Mouse (Mus musculus) stomach, adult 2 months (tissue): Measurements from ENCODE around the gene Lcn5. TPM values are rescaled to one million over a fixed set of nuclear protein-coding genes. Genes with fewer than 3 reads are reported as not detected.

Source experiments
- polyA plus RNA-seq: library from polyadenylated mRNA; depleted of rRNA; stranded (reverse); fragments of >200 nt; gene quantifications from 2 replicates; pipeline ENCODE4 v1.2.3, GENCODE M21; 2012; rRNA removed

Lcn5 gene
- polyA plus RNA-seq = 2.0 TPM in 1 of 2 replicates, not detected in the other

GRCm38 (mm10) chr2:25657652-25658051 lies at the start of gene Lcn5:
Gene Lcn5 (plus strand): TSS chr2:25657952.

GRCm38 (mm10) chr2:25617578-25617977 lies 40.2 kb upstream of the Lcn5 start, which contains the start of gene Ccdc183:
Gene Ccdc183 (minus strand): TSS chr2:25617678.

DNA sequence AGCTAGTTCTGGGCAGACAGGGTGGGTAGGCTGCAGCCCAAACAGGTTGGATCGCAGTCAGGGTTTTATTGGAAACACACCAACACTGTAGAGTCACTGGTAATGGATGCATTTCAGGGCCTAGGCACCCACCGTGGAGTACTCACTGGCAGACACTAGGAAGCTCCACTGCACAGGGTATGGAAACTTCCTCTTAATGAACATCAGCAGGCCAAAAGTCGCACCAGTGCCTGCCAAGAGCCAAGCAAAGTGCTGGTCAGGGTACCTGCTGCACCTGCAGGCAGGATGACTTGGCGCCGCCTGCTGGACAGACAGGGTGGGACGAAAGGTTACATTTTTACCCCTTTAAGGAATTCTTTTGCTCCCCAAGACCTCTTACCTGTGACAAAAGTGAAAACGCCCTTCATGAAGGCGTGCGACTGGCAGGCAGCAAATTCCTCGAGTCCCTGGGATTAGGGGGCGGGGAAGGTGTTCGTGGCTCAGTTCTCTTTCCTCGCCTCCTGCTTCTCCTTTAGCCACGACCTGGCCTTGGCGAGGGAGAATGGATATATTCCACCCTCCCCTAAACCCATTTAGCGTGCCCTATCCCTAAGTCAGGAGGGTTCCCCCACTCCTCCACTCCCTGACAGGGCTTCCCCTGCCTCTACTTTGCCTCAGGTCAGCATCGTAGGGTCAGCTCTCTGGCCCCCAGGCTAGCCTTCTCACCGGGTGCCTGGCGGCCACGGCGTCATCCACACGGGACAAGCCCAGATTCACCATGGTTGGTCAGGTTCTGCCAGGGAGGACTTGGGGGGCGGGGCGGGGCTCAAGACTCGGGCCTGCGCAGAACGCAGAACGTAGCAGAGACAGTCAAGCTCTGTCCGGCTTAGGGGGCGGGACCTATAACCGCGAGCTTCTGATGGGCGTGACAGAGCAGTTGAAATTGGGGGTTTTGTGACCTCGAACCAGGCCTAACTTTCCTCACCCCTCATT lies 36.2 kb upstream of the Lcn5 start, which contains the start of gene Tmem141:
Gene Tmem141, minus strand, starts transcription at position 777 of the 972 bp plus-strand sequence.

DNA sequence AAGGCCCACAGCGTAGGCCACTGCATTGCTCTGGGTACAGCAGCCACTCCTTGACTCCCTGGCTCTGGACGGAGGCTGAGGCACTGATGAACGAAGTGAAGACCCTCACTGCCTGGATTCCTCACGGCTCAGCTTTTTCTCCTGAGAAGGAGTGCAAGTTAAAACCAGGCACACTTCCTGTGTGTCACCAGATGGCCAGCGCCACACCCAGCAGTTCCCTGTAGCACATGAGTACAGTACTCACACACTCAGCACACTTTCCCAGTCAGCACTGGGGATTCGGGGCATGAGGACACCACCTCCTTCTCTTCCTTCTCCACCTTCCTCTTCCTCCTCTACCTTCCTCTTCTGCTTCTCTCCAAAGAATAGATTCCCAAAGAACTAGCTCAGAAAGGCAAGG lies 29.9 kb upstream of the Lcn5 start, which contains the start of gene Fcna:
Gene Fcna, minus strand, starts transcription at position 220 of the 400 bp plus-strand sequence.

DNA sequence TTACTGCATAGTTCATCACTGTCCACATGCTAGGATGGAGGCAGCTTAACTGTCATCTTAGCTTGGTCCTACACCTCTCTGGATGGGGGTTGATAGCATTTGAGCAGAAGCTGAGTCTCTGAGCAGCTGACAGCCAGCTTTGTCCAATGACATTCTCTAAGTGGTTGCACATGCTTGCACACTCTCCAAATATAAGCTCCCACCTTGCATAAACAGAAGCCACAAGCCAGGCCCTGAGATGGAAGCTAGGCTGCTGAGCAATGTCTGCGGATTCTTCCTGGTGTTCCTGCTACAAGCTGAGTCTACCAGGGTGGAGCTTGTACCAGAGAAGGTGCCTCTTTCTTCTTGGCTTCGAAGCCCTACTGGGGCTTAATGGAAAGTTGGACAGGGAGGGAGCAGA lies 4.8 kb upstream of the Lcn5 start, which contains the start of gene Lcn8:
Gene Lcn8, plus strand, starts transcription at position 219 of the 400 bp plus-strand sequence.

GRCm38 (mm10) chr2:25676486-25676885 lies 18.7 kb downstream of the Lcn5 start, which contains the start of gene Lcn6:
Gene Lcn6 (plus strand): TSS chr2:25676786.

GRCm38 (mm10) chr2:25682426-25682825 lies 24.7 kb downstream of the Lcn5 start, which contains the start of gene Lcn10:
Gene Lcn10 (plus strand): TSS chr2:25682726.

GRCm38 (mm10) chr2:25699743-25700142 lies 42.0 kb downstream of the Lcn5 start, which contains the start of gene Obp2a:
Gene Obp2a (plus strand): TSS chr2:25700043.

DNA sequence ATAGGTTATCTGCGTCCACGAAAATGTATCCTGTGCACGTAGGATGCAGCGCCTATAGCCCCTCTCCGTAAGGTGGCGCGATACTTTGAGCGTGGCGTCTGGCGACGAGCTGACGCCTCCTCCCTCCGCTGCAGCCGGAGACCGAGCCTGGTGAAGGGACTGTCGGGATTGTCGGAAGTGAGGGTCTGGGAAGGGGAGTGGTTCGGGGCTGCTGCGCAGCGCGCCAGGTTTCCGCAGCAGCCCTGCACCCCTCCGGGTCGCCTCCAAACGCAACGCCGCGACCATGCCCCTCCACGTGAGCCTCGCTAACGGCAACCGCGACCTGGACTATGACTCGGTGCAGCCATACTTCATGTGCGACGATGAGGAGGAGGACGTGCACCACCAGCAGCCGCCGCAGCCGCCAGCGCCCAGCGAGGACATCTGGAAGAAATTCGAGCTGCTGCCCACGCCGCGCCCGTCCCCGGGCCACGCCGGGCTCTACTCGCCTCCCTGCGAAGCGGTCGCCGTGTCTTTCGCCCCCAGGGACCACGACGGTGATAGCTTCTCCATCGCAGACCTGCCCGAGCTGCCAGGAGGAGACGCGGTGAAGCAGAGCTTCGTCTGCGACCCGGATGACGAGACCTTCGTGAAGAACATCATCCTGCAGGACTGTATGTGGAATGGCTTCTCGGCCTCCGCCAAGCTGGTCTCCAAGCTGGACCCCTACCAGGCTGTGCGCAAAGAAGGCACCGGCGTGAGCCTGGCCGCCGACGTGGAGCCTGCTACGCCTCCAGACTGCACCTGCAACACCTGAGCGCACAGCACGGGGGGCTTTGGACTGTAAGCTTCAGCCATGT lies 49.1 kb downstream of the Lcn5 start, which contains the start of gene Bmyc:
Gene Bmyc, plus strand, starts transcription at position 97 of the 839 bp plus-strand sequence.

Other genes with a start within 250 kb of the Lcn5 start
- 0.11 and 0.24 TPM in 2 replicates for gene Fut7, start 234.7 kb upstream of the Lcn5 start, polyA plus RNA-seq
- 17.6 and 31.4 TPM in 2 replicates for gene Abca2, start 229.2 kb upstream of the Lcn5 start, polyA plus RNA-seq
- 208 and 316 TPM in 2 replicates for gene Clic3, start 201.1 kb upstream of the Lcn5 start, polyA plus RNA-seq
- gene Paxx, start 196.9 kb upstream of the Lcn5 start, polyA plus RNA-seq = 60.7 and 89.3 TPM in 2 replicates
- gene Ptgds, start 187.9 kb upstream of the Lcn5 start, polyA plus RNA-seq = 2.0 and 3.4 TPM in 2 replicates
- 0.26 TPM in 1 of 2 replicates, not detected in the other for gene Lcn12, start 164.0 kb upstream of the Lcn5 start, polyA plus RNA-seq
- gene Fbxw5, start 157.2 kb upstream of the Lcn5 start, polyA plus RNA-seq = 31.7 and 32.1 TPM in 2 replicates
- gene C8g, start 156.2 kb upstream of the Lcn5 start, polyA plus RNA-seq = 0.94 and 1.9 TPM in 2 replicates
- 5.6 and 6.2 TPM in 2 replicates for gene Traf2, start 111.0 kb upstream of the Lcn5 start, polyA plus RNA-seq
- 53.7 and 66.4 TPM in 2 replicates for gene Edf1, start 100.1 kb upstream of the Lcn5 start, polyA plus RNA-seq
- gene Mamdc4, start 83.1 kb upstream of the Lcn5 start, polyA plus RNA-seq = 0.94 and 1.5 TPM in 2 replicates
- gene Phpt1, start 82.7 kb upstream of the Lcn5 start, polyA plus RNA-seq = 15.1 and 16.4 TPM in 2 replicates
- 3.4 and 4.3 TPM in 2 replicates for gene Ajm1, start 76.2 kb upstream of the Lcn5 start, polyA plus RNA-seq
- 34.2 and 35.2 TPM in 2 replicates for gene Rabl6, start 49.4 kb upstream of the Lcn5 start, polyA plus RNA-seq
- gene Ccdc183, start 40.3 kb upstream of the Lcn5 start, polyA plus RNA-seq = not detected in 2 replicates
- gene Tmem141, start 35.9 kb upstream of the Lcn5 start, polyA plus RNA-seq = 11.7 and 12.7 TPM in 2 replicates
- gene Fcna, start 29.9 kb upstream of the Lcn5 start, polyA plus RNA-seq = 2.1 and 3.0 TPM in 2 replicates
- gene Lcn8, start 4.8 kb upstream of the Lcn5 start, polyA plus RNA-seq = 2.0 TPM in 1 of 2 replicates, not detected in the other
- gene Lcn6, start 18.8 kb downstream of the Lcn5 start, polyA plus RNA-seq = 0.17 TPM in 1 of 2 replicates, not detected in the other
- 0.40 TPM in 1 of 2 replicates, not detected in the other for gene Lcn10, start 24.8 kb downstream of the Lcn5 start, polyA plus RNA-seq
- gene Obp2a, start 42.1 kb downstream of the Lcn5 start, polyA plus RNA-seq = 0.59 and 2.0 TPM in 2 replicates
- gene Bmyc, start 48.8 kb downstream of the Lcn5 start, polyA plus RNA-seq = 31.9 and 46.7 TPM in 2 replicates
- gene Obp2b, start 79.1 kb downstream of the Lcn5 start, polyA plus RNA-seq = not detected in 2 replicates
- gene Lcn3, start 107.6 kb downstream of the Lcn5 start, polyA plus RNA-seq = not detected in 2 replicates
- gene Lcn11, start 119.1 kb downstream of the Lcn5 start, polyA plus RNA-seq = not detected in 2 replicates
- gene Gm13539, start 124.3 kb downstream of the Lcn5 start, polyA plus RNA-seq = not detected in 2 replicates
- not detected in 2 replicates for gene Glt6d1, start 157.9 kb downstream of the Lcn5 start, polyA plus RNA-seq
- 0.91 TPM in 1 of 2 replicates, not detected in the other for gene Lcn9, start 165.2 kb downstream of the Lcn5 start, polyA plus RNA-seq
- gene Sohlh1, start 189.3 kb downstream of the Lcn5 start, polyA plus RNA-seq = not detected in 2 replicates
- 0.45 and 0.58 TPM in 2 replicates for gene Kcnt1, start 205.8 kb downstream of the Lcn5 start, polyA plus RNA-seq